Mouse (Mus musculus) gastrocnemius, postnatal 10 days (tissue): ENCODE data around the gene Cyp2w1. TPM values are rescaled to one million over a fixed set of nuclear protein-coding genes. Genes with fewer than 3 reads are reported as not detected.
A peak's percentile ranks its signal among the peaks of the same experiment; 100 is the strongest.
"Not testable (repeated sequence)": the region's sequence is repeated elsewhere in the genome, so short reads cannot be mapped to it uniquely, and the experiment has no call there.

Source experiments
- DNase-seq: peaks from one replicate; pipeline ENCODE4 v3.0.0; 2021; ENCODE audit warnings: mixed read lengths
- total RNA-seq, 2 experiments: library from RNA; stranded (reverse); gene quantifications; 2 replicates each; pipeline ENCODE4 v1.2.3; 2021

Cyp2w1 gene
- total RNA-seq, 2 experiments from 2014 or later, result not detected

GRCm38 (mm10) chr5:139384531-139384930 is 32.1 kb downstream of the Cyp2w1 start:
- DNase-seq, result no peak

- DNase-seq, result no peak
Measured at GRCm38 (mm10) chr5:139386047-139386446, 33.6 kb downstream of the Cyp2w1 start.

GRCm38 (mm10) chr5:139387329-139388194 is 35.1 kb downstream of the Cyp2w1 start:
- DNase-seq, result peak; percentile 51

DNA sequence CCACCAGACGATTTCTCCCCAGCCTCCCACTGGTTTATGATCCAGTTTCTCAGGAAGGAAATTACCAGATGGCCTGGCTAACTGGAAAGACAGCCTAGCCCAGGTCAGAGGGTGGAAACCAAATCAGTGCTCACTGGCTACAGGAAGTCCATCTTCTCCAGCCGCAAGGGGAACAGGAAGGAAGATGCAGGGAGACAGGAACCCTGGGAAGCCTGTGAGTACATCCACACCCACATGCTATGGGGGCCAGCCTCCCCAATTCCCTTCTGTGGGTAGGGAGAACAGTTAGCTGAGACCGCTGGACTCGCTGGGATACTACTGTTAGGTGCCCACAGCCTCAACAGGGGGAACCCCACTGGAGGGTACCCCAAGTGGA is 35.8 kb downstream of the Cyp2w1 start:
- no peak for DNase-seq

GRCm38 (mm10) chr5:139388694-139389675 is 36.6 kb downstream of the Cyp2w1 start:
- peak; percentile 47 for DNase-seq

DNA sequence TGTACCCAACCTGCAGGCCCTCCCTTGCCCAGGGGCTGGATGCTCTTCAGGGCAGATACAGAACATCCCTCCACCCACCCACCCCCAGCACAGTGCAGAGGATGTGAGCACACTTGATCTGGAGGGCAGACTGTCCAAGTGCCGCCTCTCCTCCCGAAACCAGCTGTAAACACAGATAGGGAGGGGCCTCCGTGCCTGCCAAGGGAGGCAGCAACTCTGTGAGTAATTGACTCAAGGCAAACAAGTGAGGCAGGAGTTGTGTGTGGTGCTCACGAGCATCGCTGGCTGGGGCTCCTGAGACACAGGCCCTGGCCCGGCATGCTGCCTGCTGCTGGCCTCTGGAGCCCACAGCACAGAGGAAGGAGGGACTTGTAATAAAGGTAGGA is 37.3 kb downstream of the Cyp2w1 start:
- DNase-seq, result peak; percentile 61

DNA sequence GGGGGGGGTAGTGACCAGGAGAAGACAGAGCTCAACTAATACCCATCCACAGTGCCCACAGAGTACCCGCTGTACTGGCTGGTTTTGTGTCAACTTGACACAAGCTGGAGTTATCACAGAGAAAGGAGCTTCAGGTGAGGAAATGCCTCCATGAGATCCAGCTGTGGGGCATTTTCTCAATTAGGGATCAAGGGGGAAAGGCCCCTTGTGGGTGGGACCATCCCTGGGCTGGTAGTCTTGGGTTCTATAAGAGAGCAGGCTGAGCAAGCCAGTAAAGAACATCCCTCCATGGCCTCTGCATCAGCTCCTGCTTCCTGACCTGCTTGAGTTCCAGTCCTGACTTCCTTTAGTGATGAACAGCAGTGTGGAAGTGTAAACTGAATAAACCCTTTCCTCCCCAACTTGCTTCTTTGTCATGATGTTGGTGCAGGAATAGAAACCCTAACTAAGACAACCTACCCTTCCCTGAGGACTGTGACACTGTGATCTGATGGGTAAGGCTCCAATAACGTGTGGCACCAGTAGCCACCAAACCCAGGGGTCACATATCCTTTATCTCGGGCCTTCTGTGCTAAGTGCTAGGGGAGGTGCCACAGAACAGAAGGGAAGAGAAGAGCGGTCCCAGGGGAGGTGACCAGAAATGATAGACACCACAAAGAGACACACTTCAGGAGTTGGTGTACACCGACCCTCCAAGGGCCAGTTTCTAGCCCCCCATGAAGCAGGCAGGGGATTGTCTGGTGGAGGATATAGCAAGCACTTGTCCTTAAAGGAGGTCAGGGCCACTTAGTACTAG is 38.1 kb downstream of the Cyp2w1 start:
- not testable (repeated sequence) for DNase-seq

DNA sequence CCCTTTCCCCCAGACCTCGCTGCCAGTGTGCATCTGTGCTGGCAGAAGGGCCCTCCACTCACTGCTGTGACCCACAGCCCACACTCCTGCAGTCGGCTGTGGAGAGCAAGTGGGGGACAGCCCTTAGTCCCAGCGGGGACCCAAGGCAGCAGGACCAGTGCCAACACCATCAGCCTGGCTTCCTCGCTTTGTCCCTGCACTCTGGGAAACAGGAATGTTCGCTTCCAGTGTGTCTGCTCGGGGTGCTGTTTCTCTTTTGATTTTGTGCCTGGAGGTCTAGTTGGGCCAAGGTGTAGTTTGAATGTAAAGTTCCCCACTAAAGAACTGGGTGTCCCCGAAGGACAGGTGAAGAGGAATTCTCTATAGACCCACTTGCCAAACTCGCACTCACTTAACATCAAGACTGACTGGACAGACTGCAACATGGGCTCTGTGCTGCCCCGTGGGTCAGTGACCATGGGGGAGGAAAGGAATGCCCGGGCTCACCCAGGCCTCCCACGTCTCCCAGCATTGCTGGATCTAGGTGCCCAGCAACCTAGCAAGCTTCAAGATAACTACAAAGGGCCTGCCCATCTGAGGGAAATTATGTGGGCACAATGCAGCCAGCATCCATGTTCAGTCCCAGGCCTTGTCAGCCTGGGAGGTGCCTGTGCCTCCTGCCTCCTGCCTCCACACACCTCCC is 39.0 kb downstream of the Cyp2w1 start:
- DNase-seq, result no peak

DNA sequence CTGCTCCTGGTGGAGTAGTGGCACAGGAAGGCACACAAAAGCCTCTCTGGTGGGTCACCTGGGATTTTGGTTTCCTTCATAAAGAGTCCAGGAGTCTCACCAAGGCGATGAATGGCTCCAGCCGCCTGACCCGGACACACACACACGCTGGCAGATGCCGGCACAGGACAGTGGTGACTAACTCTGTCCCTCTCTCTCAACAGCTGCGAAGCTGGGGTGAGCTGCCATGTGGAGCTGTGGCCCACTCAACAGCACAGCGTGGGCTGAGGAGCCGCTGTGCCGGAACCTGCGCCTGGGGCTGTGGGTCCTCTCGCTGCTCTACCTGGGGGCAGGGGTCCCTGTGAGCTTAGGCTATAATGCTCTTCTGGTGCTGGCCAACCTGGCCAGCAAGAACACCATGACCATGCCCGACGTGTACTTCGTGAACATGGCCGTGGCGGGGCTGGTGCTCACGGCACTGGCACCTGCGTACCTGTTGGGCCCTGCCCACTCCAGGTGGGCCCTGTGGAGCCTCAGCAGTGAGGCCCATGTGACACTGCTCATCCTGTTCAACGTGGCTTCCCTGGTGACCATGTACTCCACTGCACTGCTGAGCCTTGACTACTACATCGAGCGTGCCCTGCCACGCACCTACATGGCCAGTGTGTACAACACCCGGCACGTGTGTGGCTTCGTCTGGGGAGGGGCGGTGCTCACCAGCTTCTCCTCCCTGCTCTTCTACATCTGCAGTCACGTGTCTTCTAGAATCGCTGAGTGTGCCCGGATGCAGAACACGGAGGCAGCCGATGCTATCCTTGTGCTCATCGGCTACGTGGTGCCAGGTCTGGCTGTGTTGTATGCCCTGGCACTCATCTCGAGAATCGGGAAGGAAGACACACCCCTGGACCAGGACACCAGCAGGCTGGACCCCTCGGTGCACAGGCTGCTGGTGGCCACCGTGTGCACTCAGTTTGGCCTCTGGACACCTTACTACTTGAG is 40.1 kb downstream of the Cyp2w1 start:
- DNase-seq, result no peak

DNA sequence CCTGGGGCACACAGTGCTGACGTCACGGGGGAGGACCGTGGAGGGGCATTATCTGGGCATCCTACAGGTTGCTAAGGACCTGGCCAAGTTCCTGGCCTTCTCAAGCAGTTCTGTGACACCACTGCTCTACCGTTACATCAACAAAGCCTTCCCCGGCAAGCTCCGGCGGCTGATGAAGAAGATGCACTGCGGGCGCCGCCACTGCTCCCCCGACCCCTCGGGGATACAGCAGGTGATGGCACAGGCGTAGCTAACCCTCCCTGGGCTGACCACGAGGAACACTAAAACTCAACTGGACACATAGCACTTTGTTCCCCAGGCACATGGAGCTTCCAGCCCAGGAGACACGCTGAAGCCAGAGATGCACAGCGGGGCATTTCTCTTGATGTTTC is 40.8 kb downstream of the Cyp2w1 start:
- DNase-seq, result no peak

- no peak for DNase-seq
Measured at GRCm38 (mm10) chr5:139394399-139394798, 42.0 kb downstream of the Cyp2w1 start.

DNA sequence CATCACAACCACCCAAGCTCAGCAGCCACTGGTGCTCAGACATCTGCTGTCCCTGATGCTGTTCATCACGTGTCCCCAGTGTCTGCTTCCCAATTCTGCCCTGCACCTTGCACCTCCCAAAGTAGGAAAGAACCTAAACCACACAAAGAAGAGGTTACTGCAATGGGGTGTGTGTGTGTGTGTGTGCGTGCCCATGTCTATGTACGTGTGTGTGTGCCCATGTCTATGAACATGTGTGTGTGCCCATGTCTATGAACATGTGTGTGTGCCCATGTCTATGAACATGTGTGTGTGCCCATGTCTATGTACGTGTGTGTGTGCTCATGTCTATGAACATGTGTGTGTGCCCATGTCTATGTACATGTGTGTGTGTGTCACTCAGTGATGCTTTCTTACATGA is 43.1 kb downstream of the Cyp2w1 start:
- no peak for DNase-seq

DNA sequence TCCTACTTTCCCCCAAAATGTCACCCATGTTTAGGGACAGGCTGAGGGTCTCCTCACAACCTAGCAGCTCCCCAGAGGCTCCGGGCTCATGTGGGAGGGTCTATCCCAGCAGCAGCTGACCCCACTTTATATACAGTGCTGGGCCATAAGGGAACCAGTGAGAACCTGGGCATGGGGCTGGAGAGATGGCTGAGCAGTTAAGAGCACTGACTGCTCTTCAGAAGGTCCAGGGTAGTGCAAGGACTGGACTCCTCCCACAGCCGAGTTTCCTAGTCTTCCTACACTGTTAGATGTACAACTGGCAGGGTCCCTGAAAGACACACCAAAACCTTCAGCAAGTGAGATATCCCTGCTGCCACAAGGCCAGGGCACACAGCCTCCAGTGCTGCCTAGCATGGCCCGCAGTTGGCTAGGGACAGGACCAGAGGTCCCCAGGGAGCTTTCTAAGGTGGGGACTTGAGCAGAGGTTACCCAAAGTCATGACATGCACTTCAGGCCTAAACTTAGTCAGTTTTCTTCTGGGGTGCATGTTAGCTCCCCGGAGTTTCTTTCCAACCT is 45.0 kb downstream of the Cyp2w1 start:
- no peak for DNase-seq

DNA sequence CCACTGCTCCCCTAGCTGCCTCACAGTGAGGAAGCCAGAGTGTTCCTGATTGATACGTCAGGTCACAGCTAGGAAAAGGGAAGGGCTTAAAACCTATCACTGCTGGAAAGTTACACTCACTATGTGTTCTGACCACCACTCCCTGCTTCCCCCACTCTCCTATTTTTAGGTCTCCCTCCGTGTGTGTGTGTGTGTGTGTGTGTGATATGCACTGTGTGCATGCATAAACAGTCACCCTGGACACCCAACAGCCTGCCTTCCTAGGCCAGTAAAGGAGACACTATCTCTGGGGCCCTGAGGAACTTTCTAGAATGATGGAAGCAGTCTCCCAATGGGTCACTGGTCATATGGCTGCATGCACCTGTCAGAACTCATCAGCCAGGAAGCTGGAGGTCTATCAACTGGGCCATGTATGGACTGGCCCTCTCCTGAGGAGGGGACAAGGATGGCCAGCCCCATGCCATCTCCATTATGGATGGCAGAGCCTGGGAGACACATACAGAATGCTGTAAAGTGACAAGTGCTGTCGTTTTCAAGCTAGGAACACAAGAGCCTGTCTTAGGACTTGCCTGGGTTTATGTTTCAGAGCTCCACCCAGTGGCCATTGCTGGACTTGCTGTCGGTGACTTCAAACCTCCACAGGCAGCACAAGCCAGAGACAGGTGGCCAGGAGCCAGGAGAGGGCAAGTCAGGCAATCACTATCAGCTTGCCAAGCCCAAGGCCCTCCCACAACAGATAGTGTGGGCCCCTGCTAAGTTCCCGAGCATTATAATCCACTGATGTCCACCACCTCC is 45.7 kb downstream of the Cyp2w1 start:
- peak; percentile 97 for DNase-seq

- no peak for DNase-seq
Measured at GRCm38 (mm10) chr5:139398786-139399185, 46.4 kb downstream of the Cyp2w1 start.

GRCm38 (mm10) chr5:139399991-139400390 is 47.6 kb downstream of the Cyp2w1 start:
- no peak for DNase-seq

- no peak for DNase-seq
Measured at GRCm38 (mm10) chr5:139402106-139402505, 49.7 kb downstream of the Cyp2w1 start.

GRCm38 (mm10) chr5:139403692-139404260 is 51.4 kb downstream of the Cyp2w1 start:
- no peak for DNase-seq
